Mouse (Mus musculus) yolk sac, embryonic 10.5 days (tissue): ENCODE measurements around the gene Specc1.

Experiments used
- DNase-seq: peaks from one replicate; pipeline ENCODE4 v3.0.0-alpha.2; 2017; ENCODE audit warnings: low spot score

The Specc1 gene

GRCm38 (mm10) chr11:62015071-62015654 is 58.6 kb downstream of the Specc1 start:
- DNase-seq: no peak

DNA sequence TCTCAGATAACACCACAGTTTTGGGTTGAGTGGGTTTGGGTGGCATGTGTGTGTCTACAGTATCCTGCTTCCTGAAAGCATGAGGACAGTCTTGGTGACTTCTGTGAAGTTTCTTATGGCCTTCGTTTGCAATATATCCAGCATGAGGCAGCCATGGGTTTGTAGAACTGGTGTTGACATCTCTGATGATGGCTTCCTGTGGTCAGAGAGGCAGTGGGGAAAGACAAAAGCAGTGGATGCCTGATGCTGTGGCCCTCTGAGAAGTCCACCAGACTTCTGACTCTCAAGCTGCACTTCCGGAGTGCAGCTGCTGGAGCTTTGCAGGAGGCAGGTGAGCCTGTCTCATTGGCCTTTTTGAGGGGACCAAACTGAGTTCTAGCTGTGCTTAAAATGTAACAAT is 60.4 kb downstream of the Specc1 start:
- DNase-seq: no peak

- DNase-seq: no peak
Observed at GRCm38 (mm10) chr11:62018315-62019205, 62.0 kb downstream of the Specc1 start.

- no peak for DNase-seq
Observed at GRCm38 (mm10) chr11:62019857-62020256, 63.3 kb downstream of the Specc1 start.

- no peak for DNase-seq
Observed at GRCm38 (mm10) chr11:62020898-62021297, 64.3 kb downstream of the Specc1 start.

- no peak for DNase-seq
Observed at GRCm38 (mm10) chr11:62022105-62022504, 65.5 kb downstream of the Specc1 start.

GRCm38 (mm10) chr11:62022718-62023493 is 66.3 kb downstream of the Specc1 start:
- no peak for DNase-seq

DNA sequence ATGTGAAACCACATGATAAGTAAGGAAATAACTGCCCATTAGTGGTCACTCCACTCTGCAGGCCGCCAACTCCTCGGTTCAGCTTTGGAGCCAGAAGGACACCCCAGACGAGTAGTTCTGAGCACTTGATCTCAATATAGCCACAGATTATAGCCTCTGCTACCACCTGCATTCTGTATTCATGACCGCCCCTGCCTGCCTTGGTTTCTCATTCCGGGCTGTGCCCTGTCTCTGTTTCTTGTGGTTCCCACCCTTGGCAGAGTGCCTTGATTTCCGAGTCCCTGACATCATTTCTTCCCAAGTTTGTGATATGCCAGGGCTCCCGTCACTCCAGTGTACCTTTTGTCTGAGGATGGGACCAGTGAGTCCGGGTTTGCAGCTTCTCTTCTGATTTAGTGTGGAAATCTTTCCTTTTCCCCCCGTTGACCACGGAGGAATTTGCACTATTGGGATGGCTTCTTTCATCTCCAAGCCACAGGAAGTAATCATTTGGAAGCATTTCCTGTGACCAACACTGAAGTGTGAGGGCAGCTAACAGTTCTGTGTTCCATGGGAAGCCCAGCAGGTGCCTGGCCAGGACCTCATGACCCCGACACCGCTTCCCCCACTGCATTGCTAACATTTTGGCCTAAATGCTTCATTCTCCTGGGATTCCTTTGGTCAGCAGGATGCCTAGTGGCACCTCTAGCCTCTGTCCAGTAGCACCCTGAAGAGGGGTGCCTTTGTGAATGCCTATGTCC is 67.1 kb downstream of the Specc1 start:
- DNase-seq: no peak

GRCm38 (mm10) chr11:62024234-62024601 is 67.7 kb downstream of the Specc1 start:
- no peak for DNase-seq

DNA sequence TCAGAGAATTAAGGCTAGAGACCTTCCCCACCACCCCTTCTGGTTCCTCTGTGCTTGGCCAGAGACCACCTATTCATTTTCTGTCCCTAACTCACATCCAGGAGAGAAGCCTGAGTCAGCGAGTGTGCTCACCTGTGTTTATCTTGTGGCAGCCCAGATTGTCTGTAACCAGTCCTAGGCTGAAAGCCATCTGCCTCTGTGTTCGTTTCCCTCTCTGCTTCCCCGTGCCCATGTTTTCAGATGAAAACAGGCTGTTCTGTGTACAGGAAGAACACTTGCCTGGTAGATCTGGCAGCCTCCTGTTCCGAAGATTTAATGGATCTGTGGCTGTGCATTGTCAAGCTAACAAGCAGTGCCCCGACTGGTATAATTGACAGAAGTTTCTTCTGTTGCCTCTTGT is 68.4 kb downstream of the Specc1 start:
- DNase-seq: no peak

GRCm38 (mm10) chr11:62025770-62026169 is 69.2 kb downstream of the Specc1 start:
- no peak for DNase-seq

DNA sequence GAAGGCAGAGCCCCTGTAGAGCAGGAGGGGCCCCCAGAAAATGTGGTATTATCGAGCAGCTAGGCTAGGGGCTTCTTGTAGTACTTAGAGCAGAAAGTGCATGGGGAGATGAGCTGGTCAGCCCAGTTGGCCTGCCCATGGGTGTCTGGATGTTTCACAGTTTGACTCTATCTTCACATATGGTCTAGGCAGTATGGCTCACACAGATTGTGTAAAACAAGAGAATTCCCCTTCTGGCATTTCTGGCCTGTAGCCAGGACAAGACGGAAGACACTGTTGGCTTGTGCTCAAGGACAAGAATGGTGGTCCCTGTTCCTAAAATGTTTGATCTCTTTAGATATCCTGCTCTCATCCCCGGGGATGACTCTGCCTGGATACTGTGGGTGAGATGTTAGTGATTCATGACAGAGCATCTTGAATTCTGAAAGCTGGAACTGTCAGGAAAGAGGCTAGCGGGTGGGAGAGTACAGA is 69.8 kb downstream of the Specc1 start:
- no peak for DNase-seq

GRCm38 (mm10) chr11:62027271-62027670 is 70.7 kb downstream of the Specc1 start:
- DNase-seq: no peak

- no peak for DNase-seq
Observed at GRCm38 (mm10) chr11:62027705-62028104, 71.1 kb downstream of the Specc1 start.

DNA sequence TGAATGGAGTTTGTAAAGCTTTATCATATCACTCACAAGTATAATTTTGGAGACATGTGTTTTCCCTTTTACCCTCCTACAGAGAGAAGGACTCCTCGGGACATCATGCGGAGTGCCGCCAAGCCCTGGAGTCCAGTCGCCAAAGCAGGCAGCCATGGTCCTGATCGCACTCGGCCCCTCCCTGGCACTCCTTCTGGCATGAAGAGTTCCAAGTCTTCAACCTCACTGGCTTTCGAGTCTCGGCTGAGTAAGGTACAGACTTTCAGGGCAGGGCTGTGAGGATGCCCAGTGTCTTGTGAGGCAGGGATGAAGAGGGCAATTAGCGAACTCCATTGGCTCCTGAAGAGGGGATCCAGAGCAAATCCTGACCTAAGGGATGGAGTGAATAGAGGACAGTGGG is 72.6 kb downstream of the Specc1 start:
- no peak for DNase-seq

GRCm38 (mm10) chr11:62034564-62034963 is 78.0 kb downstream of the Specc1 start:
- no peak for DNase-seq

- no peak for DNase-seq
Observed at GRCm38 (mm10) chr11:62035220-62035619, 78.7 kb downstream of the Specc1 start.

- no peak for DNase-seq
Observed at GRCm38 (mm10) chr11:62040122-62040521, 83.6 kb downstream of the Specc1 start.

DNA sequence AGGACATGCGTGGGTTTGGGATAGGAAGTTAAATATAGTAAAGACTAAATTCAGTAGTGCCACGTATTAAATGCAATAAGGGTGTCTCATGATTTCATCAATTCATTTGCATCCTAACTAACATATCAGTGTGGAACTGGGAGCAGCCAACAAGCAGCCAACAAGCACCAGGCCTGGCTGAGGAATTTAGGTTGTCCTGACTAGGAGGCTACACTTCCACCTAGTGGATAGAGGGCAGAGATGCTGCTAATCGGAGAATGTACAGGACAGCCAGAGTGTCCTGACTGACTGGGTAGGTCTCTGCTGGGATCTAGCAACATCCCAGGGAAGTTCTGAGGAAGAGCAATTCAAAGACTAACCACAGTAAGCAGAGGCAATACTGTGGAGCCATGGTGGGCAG is 88.1 kb downstream of the Specc1 start:
- no peak for DNase-seq

GRCm38 (mm10) chr11:62045964-62046363 is 89.4 kb downstream of the Specc1 start:
- no peak for DNase-seq

- peak; percentile 62 for DNase-seq
Observed at GRCm38 (mm10) chr11:62047817-62048640, 91.5 kb downstream of the Specc1 start.
